Mouse (Mus musculus) activated CD4-positive, CD25-positive, alpha-beta regulatory T cell, adult 4 months (primary cell): ENCODE results near the gene Krt73. TPM values are rescaled to one million over a fixed set of nuclear protein-coding genes. Genes with fewer than 3 reads are reported as not detected.

Source experiments
- ATAC-seq: one replicate; pipeline ENCODE4 v1.8.0; 2017
- polyA plus RNA-seq, 2 experiments: library from polyadenylated mRNA; unstranded; fragments of 100-300 nt; shearing (Covaris generic); gene quantifications; one replicate each; pipeline ENCODE4 v1.2.1; 2017

The Krt73 gene
- polyA plus RNA-seq: not detected

GRCm38 (mm10) chr15:101802296-101802835 is at the start of gene Krt73:
TSS of gene Krt73 (minus strand) at chr15:101802346.
- no peak for ATAC-seq

- ATAC-seq: no peak
These were observed 48.5 kb upstream of the Krt73 start, which contains the start of gene Krt1 for GRCm38 (mm10) chr15:101850694-101851093. TSS of gene Krt1 (minus strand) at chr15:101850794.

GRCm38 (mm10) chr15:101845971-101846403 is 43.8 kb upstream of the Krt73 start:
- ATAC-seq: peak; percentile 54

GRCm38 (mm10) chr15:101843192-101843591 is 41.0 kb upstream of the Krt73 start:
- ATAC-seq: no peak

GRCm38 (mm10) chr15:101834784-101835328 is 32.7 kb upstream of the Krt73 start:
- ATAC-seq: no peak

GRCm38 (mm10) chr15:101833131-101833530 is 31.0 kb upstream of the Krt73 start:
- ATAC-seq: no peak

- no peak for ATAC-seq
These were observed 27.3 kb upstream of the Krt73 start for GRCm38 (mm10) chr15:101829441-101829840.

- ATAC-seq: no peak
These were observed 19.6 kb upstream of the Krt73 start for GRCm38 (mm10) chr15:101821786-101822185.

GRCm38 (mm10) chr15:101817875-101818274 is 15.7 kb upstream of the Krt73 start, which contains the start of gene Krt2:
TSS of gene Krt2 (minus strand) at chr15:101818169.
- ATAC-seq: no peak

GRCm38 (mm10) chr15:101803052-101803822 is 1.1 kb upstream of the Krt73 start:
- ATAC-seq: no peak

- no peak for ATAC-seq
These were observed 11.3 kb downstream of the Krt73 start for GRCm38 (mm10) chr15:101790867-101791266.

- no peak for ATAC-seq
These were observed 15.8 kb downstream of the Krt73 start, which contains the start of gene Krt72 for GRCm38 (mm10) chr15:101786360-101786759. TSS of gene Krt72 (minus strand) at chr15:101786460.

GRCm38 (mm10) chr15:101773420-101773819 is 28.7 kb downstream of the Krt73 start:
- no peak for ATAC-seq

- ATAC-seq: no peak
These were observed 29.4 kb downstream of the Krt73 start for GRCm38 (mm10) chr15:101772711-101773081.

GRCm38 (mm10) chr15:101772080-101772710 is 30.0 kb downstream of the Krt73 start:
- no peak for ATAC-seq

- ATAC-seq: no peak
These were observed 31.9 kb downstream of the Krt73 start for GRCm38 (mm10) chr15:101770226-101770625.

Other genes starting within 250 kb of the Krt73 start
- not detected for gene Krt90, start 239.4 kb downstream of the Krt73 start, polyA plus RNA-seq
- gene Krt75, start 228.4 kb downstream of the Krt73 start, polyA plus RNA-seq: under 1 TPM in 1 of 2 experiments, not detected in 1; 0.17 TPM
- not detected for gene Gm5414, start 174.2 kb downstream of the Krt73 start, polyA plus RNA-seq
- gene Gm5478, start 155.0 kb downstream of the Krt73 start, polyA plus RNA-seq: not detected
- under 1 TPM in 1 of 2 experiments, not detected in 1; 0.24 TPM for gene Krt6b, start 122.1 kb downstream of the Krt73 start, polyA plus RNA-seq
- gene Krt6a, start 108.0 kb downstream of the Krt73 start, polyA plus RNA-seq: not detected
- gene Krt5, start 89.4 kb downstream of the Krt73 start, polyA plus RNA-seq: not detected
- not detected for gene Krt71, start 59.2 kb downstream of the Krt73 start, polyA plus RNA-seq
- gene Krt72, start 15.9 kb downstream of the Krt73 start, polyA plus RNA-seq: not detected
- not detected for gene Krt2, start 15.8 kb upstream of the Krt73 start, polyA plus RNA-seq
- gene Krt1, start 48.4 kb upstream of the Krt73 start, polyA plus RNA-seq: not detected
- not detected for gene Krt77, start 67.4 kb upstream of the Krt73 start, polyA plus RNA-seq
- gene Krt76, start 90.6 kb upstream of the Krt73 start, polyA plus RNA-seq: not detected
- gene Krt4, start 122.4 kb upstream of the Krt73 start, polyA plus RNA-seq: not detected
- gene Krt79, start 138.0 kb upstream of the Krt73 start, polyA plus RNA-seq: not detected
- gene Krt78, start 151.9 kb upstream of the Krt73 start, polyA plus RNA-seq: not detected
- not detected for gene Krt8, start 202.1 kb upstream of the Krt73 start, polyA plus RNA-seq
- gene Krt18, start 225.8 kb upstream of the Krt73 start, polyA plus RNA-seq: not detected